ENCODE assay signal across 11 mouse cellular contexts in genomic region chr11:50673525-50674250, GRCm38 (mm10).
DNase-seq lines count a peak whose midpoint lies in the region; ATAC-seq and TF ChIP-seq lines count a peak whose summit lies in the region.
"Had no signal": no experiment of that assay in that cellular context is flagged by ENCODE, and none has a peak within 500 bp of the region (broad histone marks: within the 10 kb centered on the region; RNA-seq: fewer than 3 reads in every experiment).

No protein-coding gene starts in this region.

- no peak overlapping the region for H3K4me2 ChIP-seq in liver, postnatal 0 days (ENCODE audit: low read depth, low read length)
- no peak overlapping the region for H3K4me2 ChIP-seq in liver, embryonic 12.5 days
- no peak overlapping the region for H3K4me2 ChIP-seq in hindbrain, embryonic 16.5 days (ENCODE audit: low read length)
- H3K4me2 ChIP-seq: forebrain, embryonic 15.5 days; hindbrain, embryonic 12.5 days; lung, embryonic 15.5 days had no signal

- H3K4me1 ChIP-seq in liver, postnatal 0 days (ENCODE audit: insufficient read depth), result no peaks in the 10 kb centered on the region
- H3K4me1 ChIP-seq in liver, embryonic 12.5 days, result no peaks in the 10 kb centered on the region
- H3K4me1 ChIP-seq in E14TG2a.4 (replicated peaks; ENCODE audit: low read depth, low read length), result no peaks in the 10 kb centered on the region
- H3K4me1 ChIP-seq in hindbrain, embryonic 16.5 days (ENCODE audit: control insufficient read depth, insufficient read depth, low read depth, low read length), result peaks cover 18% of the 10 kb centered on the region

- no peaks in the 10 kb centered on the region for H3K27me3 ChIP-seq in liver, postnatal 0 days (ENCODE audit: insufficient read depth, low read length)
- H3K27me3 ChIP-seq in liver, embryonic 12.5 days (replicated peaks), result no peaks in the 10 kb centered on the region
- H3K27me3 ChIP-seq in E14TG2a.4 (ENCODE audit: insufficient read depth, low read length), result no peaks in the 10 kb centered on the region
- no peaks in the 10 kb centered on the region for H3K27me3 ChIP-seq in hindbrain, embryonic 16.5 days (replicated peaks; ENCODE audit: control insufficient read depth, insufficient read depth, low read length)
- H3K27me3 ChIP-seq: forebrain, embryonic 15.5 days; hindbrain, embryonic 12.5 days; lung, embryonic 15.5 days had no signal

- no peak for ATAC-seq in liver, postnatal 0 days
- ATAC-seq in liver, embryonic 12.5 days, result no peak
- ATAC-seq in hindbrain, embryonic 16.5 days, result no peak
- ATAC-seq: forebrain, embryonic 15.5 days had no signal

- no peak overlapping the region for H3K27ac ChIP-seq in liver, postnatal 0 days (ENCODE audit: low read depth)
- no peak overlapping the region for H3K27ac ChIP-seq in liver, embryonic 12.5 days
- H3K27ac ChIP-seq in hindbrain, embryonic 16.5 days (ENCODE audit: low read depth, low read length), result no peak overlapping the region
- H3K27ac ChIP-seq: forebrain, embryonic 15.5 days; hindbrain, embryonic 12.5 days; lung, embryonic 15.5 days had no signal

- peak; percentile 93 for DNase-seq in heart, adult 11 months
- no peak for DNase-seq in heart, adult 9 months (ENCODE audit: low spot score in 2 of 2)
- DNase-seq in liver, postnatal 0 days, result no peak
- peak; percentile 46 for DNase-seq in cerebellum, adult 8-10 months
- DNase-seq in ovary, adult 18-20 months (ENCODE audit: low spot score), result no peak

- no peaks in the 10 kb centered on the region for H3K9me3 ChIP-seq in liver, postnatal 0 days (ENCODE audit: low read length)
- no peaks in the 10 kb centered on the region for H3K9me3 ChIP-seq in liver, embryonic 12.5 days (replicated peaks)
- H3K9me3 ChIP-seq in E14TG2a.4 (ENCODE audit: low read length), result peaks cover 14% of the 10 kb centered on the region
- no peaks in the 10 kb centered on the region for H3K9me3 ChIP-seq in hindbrain, embryonic 16.5 days (ENCODE audit: control insufficient read depth, low read length)
- H3K9me3 ChIP-seq: forebrain, embryonic 15.5 days; hindbrain, embryonic 12.5 days; lung, embryonic 15.5 days had no signal

- peak; percentile 30; the same call in 1 of the 2 replicates for TF ChIP-seq CTCF in liver, postnatal 0 days (IDR thresholded peaks at IDR 0.05; ENCODE audit: low read depth)
- TF ChIP-seq CTCF in E14TG2a.4 (conservative IDR thresholded peaks at IDR 0.05; ENCODE audit: low read length), result peak; percentile 68

- TF ChIP-seq EP300 in liver, postnatal 0 days (IDR thresholded peaks at IDR 0.05; ENCODE audit: low read depth), result no peak

- H3K4me3 ChIP-seq in liver, postnatal 0 days (ENCODE audit: low read depth, low read length), result no peak overlapping the region
- H3K4me3 ChIP-seq in liver, embryonic 12.5 days, result no peak overlapping the region
- no peak overlapping the region for H3K4me3 ChIP-seq in E14TG2a.4 (replicated peaks; ENCODE audit: low read length)
- no peak overlapping the region for H3K4me3 ChIP-seq in hindbrain, embryonic 16.5 days (ENCODE audit: low read length)
- H3K4me3 ChIP-seq: forebrain, embryonic 15.5 days; hindbrain, embryonic 12.5 days; lung, embryonic 15.5 days had no signal

- 39% methylated on average over 6 of the region's 7 CpGs for WGBS in liver, postnatal 0 days (ENCODE audit: insufficient replicate concordance)
- WGBS in liver, embryonic 12.5 days (ENCODE audit: insufficient replicate concordance), result 49% methylated on average over 6 of the region's 7 CpGs
- 60% methylated on average over 6 of the region's 7 CpGs for WGBS in hindbrain, embryonic 16.5 days

- no peak overlapping the region for H3K9ac ChIP-seq in liver, postnatal 0 days (replicated peaks)
- H3K9ac ChIP-seq in liver, embryonic 12.5 days, result no peak overlapping the region
- no peak overlapping the region for H3K9ac ChIP-seq in hindbrain, embryonic 16.5 days (ENCODE audit: low read depth, low read length)
- H3K9ac ChIP-seq: forebrain, embryonic 15.5 days; hindbrain, embryonic 12.5 days; lung, embryonic 15.5 days had no signal

- no peaks in the 10 kb centered on the region for H3K36me3 ChIP-seq in liver, postnatal 0 days (replicated peaks; ENCODE audit: insufficient read depth, low read length)
- no peaks in the 10 kb centered on the region for H3K36me3 ChIP-seq in liver, embryonic 12.5 days
- H3K36me3 ChIP-seq in E14TG2a.4 (ENCODE audit: insufficient read depth, low read length), result no peaks in the 10 kb centered on the region
- no peaks in the 10 kb centered on the region for H3K36me3 ChIP-seq in hindbrain, embryonic 16.5 days (ENCODE audit: control insufficient read depth, insufficient read depth, low read length)
- H3K36me3 ChIP-seq: forebrain, embryonic 15.5 days; hindbrain, embryonic 12.5 days; lung, embryonic 15.5 days had no signal

Comparison
In these comparisons a context has a peak if more than half of its experiments do, and no peak if none do; other contexts are left out.
1. DNase-seq: peak in heart, adult 11 months (single experiment) and cerebellum, adult 8-10 months (single experiment); none in heart, adult 9 months (0 of 2), liver, postnatal 0 days (single experiment) and ovary, adult 18-20 months (single experiment).